ENCODE assay signal across 8 mouse cellular contexts in genomic region chr9:107578587-107578986, GRCm38 (mm10). TPM values are rescaled to one million over a fixed set of nuclear protein-coding genes. Genes with fewer than 3 reads are reported as not detected.
DNase-seq lines count a peak whose midpoint lies in the region; ATAC-seq and TF ChIP-seq lines count a peak whose summit lies in the region.

Gene Naa80 (plus strand): TSS chr9:107578887.

- no peak within 1 kb of the TSS for H3K27ac ChIP-seq in testis, adult 2 months (ENCODE audit: control insufficient read depth, insufficient read depth, low read depth, low read length)
- peak within 1 kb of the TSS; percentile 97 for H3K27ac ChIP-seq in embryonic facial prominence, embryonic 15.5 days (replicated peaks)
- H3K27ac ChIP-seq in heart, embryonic 16.5 days (ENCODE audit: low read length) = no peak within 1 kb of the TSS
- no peak within 1 kb of the TSS for H3K27ac ChIP-seq in limb, embryonic 14.5 days (replicated peaks; ENCODE audit: low read depth, low read length)

- peaks cover 8% of the 10 kb centered on the region for H3K4me1 ChIP-seq in testis, adult 2 months (ENCODE audit: control insufficient read depth, insufficient read depth, low read length)
- peaks cover 65% of the 10 kb centered on the region for H3K4me1 ChIP-seq in embryonic facial prominence, embryonic 15.5 days
- peaks cover 31% of the 10 kb centered on the region for H3K4me1 ChIP-seq in heart, embryonic 16.5 days (ENCODE audit: control insufficient read depth, insufficient read depth, low read length)
- peaks cover 30% of the 10 kb centered on the region for H3K4me1 ChIP-seq in limb, embryonic 14.5 days (ENCODE audit: control insufficient read depth, insufficient read depth, low read length)

- no peaks in the 10 kb centered on the region for H3K27me3 ChIP-seq in testis, adult 2 months (ENCODE audit: control insufficient read depth, insufficient read depth, low read length)
- no peaks in the 10 kb centered on the region for H3K27me3 ChIP-seq in embryonic facial prominence, embryonic 15.5 days
- no peaks in the 10 kb centered on the region for H3K27me3 ChIP-seq in heart, embryonic 16.5 days (ENCODE audit: control insufficient read depth, insufficient read depth, low read length)
- H3K27me3 ChIP-seq in limb, embryonic 14.5 days (ENCODE audit: control insufficient read depth, insufficient read depth, low read length) = no peaks in the 10 kb centered on the region

- H3K9ac ChIP-seq in embryonic facial prominence, embryonic 15.5 days = no peak within 1 kb of the TSS
- no peak within 1 kb of the TSS for H3K9ac ChIP-seq in heart, embryonic 16.5 days (ENCODE audit: low read length)
- H3K9ac ChIP-seq in limb, embryonic 14.5 days (ENCODE audit: low read depth, low read length, severe bottlenecking) = no peak within 1 kb of the TSS

- no peaks in the 10 kb centered on the region for H3K36me3 ChIP-seq in testis, adult 2 months (ENCODE audit: control insufficient read depth, insufficient read depth, low read length)
- peaks cover 22% of the 10 kb centered on the region for H3K36me3 ChIP-seq in embryonic facial prominence, embryonic 15.5 days
- H3K36me3 ChIP-seq in heart, embryonic 16.5 days (ENCODE audit: control insufficient read depth, insufficient read depth) = peaks cover 7% of the 10 kb centered on the region
- peaks cover 15% of the 10 kb centered on the region for H3K36me3 ChIP-seq in limb, embryonic 14.5 days (ENCODE audit: control insufficient read depth, insufficient read depth, low read length)

- no peak for DNase-seq in testis, postnatal 10 days (ENCODE audit: low spot score)
- DNase-seq in limb, embryonic 14.5 days (ENCODE audit: low spot score) = no peak
- no peak for DNase-seq in T-cell, adult 2 months (ENCODE audit: low spot score)
- DNase-seq in spleen, adult 12 weeks (ENCODE audit: low spot score) = no peak
- no peak for DNase-seq in urinary bladder, postnatal 36 days (ENCODE audit: low spot score in 2 of 2)

- no peaks in the 10 kb centered on the region for H3K9me3 ChIP-seq in embryonic facial prominence, embryonic 15.5 days (replicated peaks)
- no peaks in the 10 kb centered on the region for H3K9me3 ChIP-seq in heart, embryonic 16.5 days (replicated peaks; ENCODE audit: control insufficient read depth, low read length)
- H3K9me3 ChIP-seq in limb, embryonic 14.5 days (ENCODE audit: control insufficient read depth, low read length) = no peaks in the 10 kb centered on the region

- no peak for TF ChIP-seq CTCF in testis, adult 2 months (IDR thresholded peaks at IDR 0.05; ENCODE audit: control insufficient read depth, insufficient read depth, insufficient replicate concordance, low read depth, low read length)

- H3K4me2 ChIP-seq in embryonic facial prominence, embryonic 15.5 days (replicated peaks) = peak within 1 kb of the TSS; percentile 73
- H3K4me2 ChIP-seq in heart, embryonic 16.5 days (ENCODE audit: low read depth, low read length) = peak within 1 kb of the TSS; percentile 5; the same call in 1 of the 2 replicates
- H3K4me2 ChIP-seq in limb, embryonic 14.5 days (replicated peaks; ENCODE audit: low read depth, low read length, severe bottlenecking) = 0 out of 2 replicates have a peak within 1 kb of the TSS, but pooled peaks have one; percentile 83

- no peak for TF ChIP-seq POLR2A in testis, adult 2 months (IDR thresholded peaks at IDR 0.05; ENCODE audit: control insufficient read depth, low read depth, low read length)
- no peak for TF ChIP-seq POLR2A in limb, embryonic 14.5 days (IDR thresholded peaks at IDR 0.05; ENCODE audit: borderline replicate concordance, extremely low read depth, insufficient read depth, insufficient read length)

- H3K4me3 ChIP-seq in testis, adult 2 months (ENCODE audit: control insufficient read depth, low read depth, low read length) = peak within 1 kb of the TSS; percentile 93
- H3K4me3 ChIP-seq in embryonic facial prominence, embryonic 15.5 days (replicated peaks) = 0 out of 2 replicates have a peak within 1 kb of the TSS, but pooled peaks have one; percentile 65
- H3K4me3 ChIP-seq in heart, embryonic 16.5 days (ENCODE audit: low read length) = no peak within 1 kb of the TSS
- H3K4me3 ChIP-seq in limb, embryonic 14.5 days (replicated peaks; ENCODE audit: low read length) = no peak within 1 kb of the TSS

- ATAC-seq in embryonic facial prominence, embryonic 15.5 days (ENCODE audit: insufficient number of reproducible peaks, low FRiP score, low TSS enrichment, low read depth) = no peak
- ATAC-seq in heart, embryonic 16.5 days (replicated peaks; ENCODE audit: extremely low read depth, insufficient read depth, low FRiP score) = no peak
- ATAC-seq in limb, embryonic 14.5 days (ENCODE audit: low FRiP score, low read depth) = no peak

- 74% methylated on average over 3 of the region's 3 CpGs for WGBS in embryonic facial prominence, embryonic 15.5 days
- whole genome bisulfite sequencing in heart, embryonic 16.5 days = 73% methylated on average over 3 of the region's 3 CpGs
- WGBS in limb, embryonic 14.5 days = 78% methylated on average over 3 of the region's 3 CpGs

RNA-seq across cellular contexts. Expression of gene Naa80, which starts in this region (rescaled TPM):
- 136 and 139 TPM in 2 replicates for polyA plus RNA-seq in testis, adult 2 months (2012; rRNA removed)
- polyA plus RNA-seq in embryonic facial prominence, embryonic 15.5 days (2015; fragmentation: Nextera tagmentation; extraction: Ambion mirVana) = 21.5 and 22.8 TPM in 2 replicates
- polyA plus RNA-seq in heart, embryonic 16.5 days (2015; fragmentation: Nextera tagmentation; extraction: Ambion mirVana) = 15.1 and 19.2 TPM in 2 replicates
- polyA plus RNA-seq in limb, embryonic 14.5 days (2012; rRNA removed) = 38.7 and 57.8 TPM in 2 replicates
- polyA plus RNA-seq in limb, embryonic 14.5 days (2014; fragmentation: Nextera tagmentation; extraction: Ambion mirVana) = 17.2 and 18.8 TPM in 2 replicates

Comparison
In these comparisons a context has a peak if more than half of its experiments do, and no peak if none do; other contexts are left out.
1. H3K4me3 ChIP-seq: peak in testis, adult 2 months (single experiment) and embryonic facial prominence, embryonic 15.5 days (single experiment); none in heart, embryonic 16.5 days (single experiment) and limb, embryonic 14.5 days (single experiment).
2. H3K4me2 ChIP-seq: peak in every context shown above with its lines; median percentile 83 in limb, embryonic 14.5 days; 73 in embryonic facial prominence, embryonic 15.5 days; 5 in heart, embryonic 16.5 days.